In the genomic region with DNA sequence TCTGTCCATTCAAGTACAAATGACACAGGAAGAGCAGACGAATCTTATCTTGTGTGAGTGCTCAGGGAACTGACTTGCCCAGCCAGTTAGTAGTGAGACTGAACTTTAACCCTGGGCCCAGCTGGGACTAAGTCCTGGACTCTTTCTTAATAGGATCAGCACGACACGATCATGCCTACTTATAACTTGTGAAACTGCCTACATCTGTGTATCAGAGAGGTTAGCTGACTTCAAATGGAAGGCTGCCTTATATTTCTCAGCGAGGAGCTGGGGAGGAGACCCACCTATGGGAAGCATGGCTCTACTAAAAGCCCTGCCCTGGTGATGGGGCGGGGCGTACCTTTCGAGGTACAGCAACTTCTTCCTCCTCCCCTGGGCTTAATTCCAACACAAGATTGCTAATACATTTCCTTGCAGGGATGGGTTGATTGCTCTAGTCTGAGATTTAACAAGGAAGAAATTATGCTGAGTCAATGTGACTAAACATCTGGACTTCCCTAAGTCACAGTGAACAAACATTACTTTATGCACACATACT, we compare ENCODE assay signal across 9 mouse cellular contexts. TPM values are rescaled to one million over a fixed set of nuclear protein-coding genes. Genes with fewer than 3 reads are reported as not detected.
DNase-seq lines count a peak whose midpoint lies in the region; TF ChIP-seq lines count a peak whose summit lies in the region.
"Had no signal": no experiment of that assay in that cellular context is flagged by ENCODE, and none has a peak within 500 bp of the region (broad histone marks: within the 10 kb centered on the region; RNA-seq: fewer than 3 reads in every experiment).

No protein-coding gene starts in this region.

- no peak overlapping the region for H3K4me3 ChIP-seq in liver, adult 2 months (ENCODE audit: insufficient read depth, low read depth, low read length)
- H3K4me3 ChIP-seq in bone marrow macrophage, adult 2 months (ENCODE audit: insufficient read depth, low read length): peak overlapping the region; percentile 28
- H3K4me3 ChIP-seq in small intestine, adult 2 months (ENCODE audit: low read depth, low read length): no peak overlapping the region

- WGBS in liver, adult 2 months: 38% methylated on average over 7 of the region's 7 CpGs
- 13% methylated on average over 7 of the region's 7 CpGs for WGBS in small intestine, adult 2 months

- no peaks in the 10 kb centered on the region; the same call in 1 of the 2 replicates for H3K79me2 ChIP-seq in liver, adult 2 months (ENCODE audit: control insufficient read depth, insufficient read depth, low read length)

- H3K9ac ChIP-seq in liver, adult 2 months (ENCODE audit: low read depth, low read length): no peak overlapping the region

- TF ChIP-seq POLR2A in liver, adult 2 months (IDR thresholded peaks at IDR 0.05; ENCODE audit: extremely low read depth, insufficient read depth, low read length): no peak
- no peak for TF ChIP-seq POLR2A in bone marrow macrophage, adult 2 months (IDR thresholded peaks at IDR 0.05; ENCODE audit: borderline replicate concordance, low read depth, low read length)
- no peak for TF ChIP-seq POLR2A in small intestine, adult 2 months (IDR thresholded peaks at IDR 0.05; ENCODE audit: low read depth, low read length)

- TF ChIP-seq CTCF in liver, adult 2 months (IDR thresholded peaks at IDR 0.05; ENCODE audit: low read depth, low read length): no peak
- no peak for TF ChIP-seq CTCF in bone marrow macrophage, adult 2 months (IDR thresholded peaks at IDR 0.05; ENCODE audit: low read depth, low read length)
- TF ChIP-seq CTCF in small intestine, adult 2 months (IDR thresholded peaks at IDR 0.05; ENCODE audit: extremely low read depth, insufficient read length, insufficient replicate concordance, low read depth, low read length): no peak

- H3K36me3 ChIP-seq in liver, adult 2 months (ENCODE audit: control insufficient read depth, insufficient read depth, low read length): no peaks in the 10 kb centered on the region
- peaks cover under 1% of the 10 kb centered on the region; the same call in 1 of the 2 replicates for H3K36me3 ChIP-seq in small intestine, adult 2 months (ENCODE audit: control insufficient read depth, insufficient read depth, low read length)

- DNase-seq in liver, adult 2 months (ENCODE audit: extremely low read depth, low read depth, low spot score): peak; percentile 86
- DNase-seq in liver: no peak
- peak; percentile 52 to 76 for DNase-seq in kidney, postnatal 25 days
- no peak for DNase-seq in layer of hippocampus, adult 9-10 months (ENCODE audit: low spot score)
- DNase-seq in layer of hippocampus, adult 8-10 months (ENCODE audit: low spot score in 2 of 2): no peak
- no peak for DNase-seq in gastrocnemius, adult 18-20 months (ENCODE audit: low spot score)
- DNase-seq: gastrocnemius, postnatal 10 days had no signal

- no peaks in the 10 kb centered on the region for H3K27me3 ChIP-seq in liver, adult 2 months (ENCODE audit: control insufficient read depth, insufficient read depth, low read length)
- H3K27me3 ChIP-seq in small intestine, adult 2 months (ENCODE audit: control insufficient read depth, insufficient read depth, low read length): no peaks in the 10 kb centered on the region

- H3K27ac ChIP-seq in liver, adult 2 months (replicated peaks; ENCODE audit: insufficient read depth, low read depth, low read length): peak overlapping the region; percentile 81
- H3K27ac ChIP-seq in bone marrow macrophage, adult 2 months (ENCODE audit: insufficient read depth, low read depth, low read length): peak overlapping the region; percentile 95
- H3K27ac ChIP-seq in small intestine, adult 2 months (ENCODE audit: insufficient read depth, low read depth, low read length): peak overlapping the region; percentile 100

- peaks cover 17% of the 10 kb centered on the region for H3K4me1 ChIP-seq in liver, adult 2 months (ENCODE audit: control insufficient read depth, insufficient read depth, low read length)
- peaks cover 51% of the 10 kb centered on the region for H3K4me1 ChIP-seq in bone marrow macrophage, adult 2 months (ENCODE audit: control insufficient read depth, insufficient read depth, low read length)
- peaks cover 23% of the 10 kb centered on the region for H3K4me1 ChIP-seq in small intestine, adult 2 months (ENCODE audit: control insufficient read depth, insufficient read depth, insufficient read length, low read length)

RNA-seq across cellular contexts. Expression of gene Pgd, which starts 3.9 kb away (rescaled TPM):
- total RNA-seq in liver, adult 2 months (2014; rRNA removed): 13.1 and 17.6 TPM in 2 replicates
- 45.0 and 51.1 TPM in 2 replicates for polyA plus RNA-seq in liver, adult 2 months (2012; rRNA removed)
- polyA plus RNA-seq in bone marrow macrophage, adult 2 months (2012; ENCODE audit: insufficient read depth, insufficient read length, missing spikeins): 365 and 378 TPM in 2 replicates
- 183 and 292 TPM in 2 replicates for polyA plus RNA-seq in small intestine, adult 2 months (2012; rRNA removed)
- total RNA-seq in layer of hippocampus, adult 8-10 months (2022): 10 to 100 TPM; 33.0 to 46.5 (median 40.5) TPM
- total RNA-seq in gastrocnemius, adult 18-20 months (2021): 10 to 100 TPM; 13.4 to 18.7 TPM

RNA-seq across cellular contexts. Expression of gene Cenps, which starts 33.0 kb away (rescaled TPM):
- 0.40 and 0.46 TPM in 2 replicates for total RNA-seq in liver, adult 2 months (2014; rRNA removed)
- 0.19 and 0.33 TPM in 2 replicates for polyA plus RNA-seq in liver, adult 2 months (2012; rRNA removed)
- 7.2 and 7.3 TPM in 2 replicates for polyA plus RNA-seq in bone marrow macrophage, adult 2 months (2012; ENCODE audit: insufficient read depth, insufficient read length, missing spikeins)
- 0.77 and 1.9 TPM in 2 replicates for polyA plus RNA-seq in small intestine, adult 2 months (2012; rRNA removed)
- 10 to 100 TPM; 24.7 to 33.6 (median 29.6) TPM for total RNA-seq in layer of hippocampus, adult 8-10 months (2022)
- 1 to 10 TPM; 8.1 to 8.2 TPM for total RNA-seq in gastrocnemius, adult 18-20 months (2021)

RNA-seq across cellular contexts. Expression of gene Cort, which starts 43.9 kb away (rescaled TPM):
- not detected in 2 replicates for total RNA-seq in liver, adult 2 months (2014; rRNA removed)
- not detected in 2 replicates for polyA plus RNA-seq in liver, adult 2 months (2012; rRNA removed)
- polyA plus RNA-seq in bone marrow macrophage, adult 2 months (2012; ENCODE audit: insufficient read depth, insufficient read length, missing spikeins): not detected in 2 replicates
- not detected in 2 replicates for polyA plus RNA-seq in small intestine, adult 2 months (2012; rRNA removed)
- total RNA-seq in layer of hippocampus, adult 8-10 months (2022): 10 to 100 TPM in 2 of 4 experiments, 1 to 10 TPM in 2; 8.6 to 11.8 (median 10.3) TPM
- total RNA-seq in gastrocnemius, adult 18-20 months (2021): under 1 TPM in 1 of 2 experiments, not detected in 1; 0.83 TPM

Comparison
In these comparisons a context has a peak if more than half of its experiments do, and no peak if none do; other contexts are left out.
1. DNase-seq: peak in liver, adult 2 months (single experiment) and kidney, postnatal 25 days (2 of 2); none in liver (single experiment), layer of hippocampus, adult 9-10 months (single experiment), layer of hippocampus, adult 8-10 months (0 of 2) and gastrocnemius, adult 18-20 months (single experiment).
2. Peak in every context shown above with its lines, with median percentiles within 50 percentile points of each other: H3K27ac ChIP-seq.